Mouse (Mus musculus): ENCODE measurements around the gene Scamp4. TPM values are rescaled to one million over a fixed set of nuclear protein-coding genes. Genes with fewer than 3 reads are reported as not detected.

Scamp4 gene
- polyA plus RNA-seq (2014; fragmentation: Nextera tagmentation; extraction: Ambion mirVana): 88.5 and 103 TPM in 2 replicates

GRCm38 (mm10) chr10:80602698-80603325, at the start of gene Scamp4, which contains the start of gene Adat3:
Gene Scamp4, plus strand, starts transcription at chr10:80602872.
Gene Adat3, plus strand, starts transcription at chr10:80602880.
- H3K4me3 ChIP-seq (ENCODE audit: low read length): peak within 1 kb of the TSS; percentile 50
- WGBS: under 1% methylated on average over 54 of the region's 54 CpGs
- peaks cover 11% of the 10 kb centered on the region for H3K4me1 ChIP-seq (ENCODE audit: control insufficient read depth, insufficient read depth, low read length)
- no peaks in the 10 kb centered on the region for H3K27me3 ChIP-seq (ENCODE audit: control insufficient read depth, insufficient read depth, low read length)
- H3K4me2 ChIP-seq (replicated peaks; ENCODE audit: low read depth, low read length): peak within 1 kb of the TSS; percentile 62
- peak within 1 kb of the TSS; percentile 48; the same call in 1 of the 2 replicates for H3K27ac ChIP-seq (ENCODE audit: low read depth, low read length)
- H3K36me3 ChIP-seq (ENCODE audit: control insufficient read depth, insufficient read depth, low read length): peaks cover 14% of the 10 kb centered on the region
- peak; percentile 94 for ATAC-seq (ENCODE audit: low FRiP score, low TSS enrichment)
- no peaks in the 10 kb centered on the region for H3K9me3 ChIP-seq (ENCODE audit: control insufficient read depth, low read length)
- peak within 1 kb of the TSS; percentile 66 for H3K9ac ChIP-seq (ENCODE audit: low read depth, low read length)

- H3K36me3 ChIP-seq (ENCODE audit: control insufficient read depth, insufficient read depth, low read length): peaks cover 20% of the 10 kb centered on the region
- ATAC-seq (ENCODE audit: low FRiP score, low TSS enrichment): no peak
- no peak overlapping the region for H3K9ac ChIP-seq (ENCODE audit: low read depth, low read length)
- no peak overlapping the region for H3K4me3 ChIP-seq (ENCODE audit: low read length)
- H3K27me3 ChIP-seq (ENCODE audit: control insufficient read depth, insufficient read depth, low read length): no peaks in the 10 kb centered on the region
- H3K27ac ChIP-seq (ENCODE audit: low read depth, low read length): no peak overlapping the region
- H3K9me3 ChIP-seq (ENCODE audit: control insufficient read depth, low read length): no peaks in the 10 kb centered on the region
- H3K4me2 ChIP-seq (replicated peaks; ENCODE audit: low read depth, low read length): no peak overlapping the region
- 0 out of 2 replicates have a peak, but pooled peaks cover 5% of the 10 kb centered on the region for H3K4me1 ChIP-seq (ENCODE audit: control insufficient read depth, insufficient read depth, low read length)
- WGBS: 89% methylated on average over 8 of the region's 8 CpGs
These were observed 49.1 kb upstream of the Scamp4 start for GRCm38 (mm10) chr10:80553575-80553974.

GRCm38 (mm10) chr10:80553997-80554396, 48.7 kb upstream of the Scamp4 start:
- H3K9me3 ChIP-seq (ENCODE audit: control insufficient read depth, low read length): no peaks in the 10 kb centered on the region
- H3K4me3 ChIP-seq (ENCODE audit: low read length): no peak overlapping the region
- ATAC-seq (ENCODE audit: low FRiP score, low TSS enrichment): no peak
- H3K36me3 ChIP-seq (ENCODE audit: control insufficient read depth, insufficient read depth, low read length): peaks cover 19% of the 10 kb centered on the region
- 78% methylated on average over 6 of the region's 6 CpGs for WGBS
- H3K27me3 ChIP-seq (ENCODE audit: control insufficient read depth, insufficient read depth, low read length): no peaks in the 10 kb centered on the region
- H3K27ac ChIP-seq (ENCODE audit: low read depth, low read length): no peak overlapping the region
- no peak overlapping the region for H3K9ac ChIP-seq (ENCODE audit: low read depth, low read length)
- H3K4me2 ChIP-seq (replicated peaks; ENCODE audit: low read depth, low read length): no peak overlapping the region
- H3K4me1 ChIP-seq (ENCODE audit: control insufficient read depth, insufficient read depth, low read length): 0 out of 2 replicates have a peak, but pooled peaks cover 5% of the 10 kb centered on the region

DNA sequence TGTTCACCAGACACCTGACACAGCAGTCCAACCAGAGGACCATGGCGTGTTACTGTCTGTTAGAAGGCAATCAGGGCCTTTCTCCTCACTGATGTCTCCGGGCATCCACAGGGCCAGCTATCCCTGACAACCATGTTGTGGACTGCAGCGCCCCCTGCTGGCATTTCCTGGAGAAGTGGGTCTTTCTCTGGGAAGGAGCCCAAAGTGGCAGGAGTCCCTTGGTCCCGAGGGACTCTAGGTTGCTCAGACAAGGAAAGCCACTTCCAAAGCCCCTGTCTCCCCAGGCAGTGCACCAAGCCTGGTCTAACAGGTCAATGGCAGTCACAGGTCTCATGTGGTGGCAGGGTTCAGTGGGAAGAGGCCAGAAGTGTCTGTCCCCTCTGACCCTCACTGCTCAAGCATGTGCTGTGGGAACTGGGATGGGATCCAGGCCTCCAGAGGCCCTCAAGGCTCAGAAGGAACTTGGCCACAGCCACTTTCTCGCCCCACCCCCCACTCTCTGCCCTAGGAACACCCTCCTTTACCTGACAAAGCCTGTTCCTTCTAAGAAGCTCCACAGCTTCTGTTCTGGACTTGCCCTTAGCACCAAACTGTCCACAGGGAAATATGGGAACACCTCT, 45.2 kb upstream of the Scamp4 start:
- no peak overlapping the region for H3K9ac ChIP-seq (ENCODE audit: low read depth, low read length)
- no peaks in the 10 kb centered on the region for H3K27me3 ChIP-seq (ENCODE audit: control insufficient read depth, insufficient read depth, low read length)
- no peak overlapping the region for H3K27ac ChIP-seq (ENCODE audit: low read depth, low read length)
- 45% methylated on average over 5 of the region's 5 CpGs for WGBS
- no peak overlapping the region for H3K4me2 ChIP-seq (replicated peaks; ENCODE audit: low read depth, low read length)
- no peak overlapping the region for H3K4me3 ChIP-seq (ENCODE audit: low read length)
- no peaks in the 10 kb centered on the region for H3K9me3 ChIP-seq (ENCODE audit: control insufficient read depth, low read length)
- peaks cover 17% of the 10 kb centered on the region for H3K4me1 ChIP-seq (ENCODE audit: control insufficient read depth, insufficient read depth, low read length)
- no peaks in the 10 kb centered on the region for H3K36me3 ChIP-seq (ENCODE audit: control insufficient read depth, insufficient read depth, low read length)
- no peak for ATAC-seq (ENCODE audit: low FRiP score, low TSS enrichment)

GRCm38 (mm10) chr10:80559431-80559830, 43.2 kb upstream of the Scamp4 start:
- H3K27ac ChIP-seq (ENCODE audit: low read depth, low read length): no peak overlapping the region
- no peak overlapping the region for H3K9ac ChIP-seq (ENCODE audit: low read depth, low read length)
- no peaks in the 10 kb centered on the region for H3K9me3 ChIP-seq (ENCODE audit: control insufficient read depth, low read length)
- H3K4me2 ChIP-seq (replicated peaks; ENCODE audit: low read depth, low read length): no peak overlapping the region
- H3K4me1 ChIP-seq (ENCODE audit: control insufficient read depth, insufficient read depth, low read length): peaks cover 20% of the 10 kb centered on the region
- no peaks in the 10 kb centered on the region for H3K36me3 ChIP-seq (ENCODE audit: control insufficient read depth, insufficient read depth, low read length)
- no peak overlapping the region for H3K4me3 ChIP-seq (ENCODE audit: low read length)
- ATAC-seq (ENCODE audit: low FRiP score, low TSS enrichment): no peak
- WGBS: 93% methylated on average over 7 of the region's 7 CpGs
- no peaks in the 10 kb centered on the region for H3K27me3 ChIP-seq (ENCODE audit: control insufficient read depth, insufficient read depth, low read length)

DNA sequence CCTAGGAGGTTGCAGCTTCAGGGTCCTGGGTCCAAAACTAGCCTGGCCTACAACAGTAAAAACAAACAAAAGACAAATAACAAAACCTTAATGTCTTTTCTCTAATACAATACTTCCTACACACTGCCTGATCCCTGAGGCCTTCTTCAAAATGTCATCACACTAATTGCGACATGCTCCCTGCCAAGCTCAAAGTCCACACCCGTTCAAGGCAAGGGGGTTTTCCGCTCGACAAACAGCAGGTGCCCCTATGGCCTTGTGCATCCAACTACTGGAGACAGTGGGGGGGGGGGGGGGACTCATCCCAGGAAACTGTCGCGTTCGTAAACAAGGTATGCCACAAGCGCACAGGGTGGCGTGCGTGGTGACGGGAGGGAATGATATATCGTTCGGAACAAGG, 42.1 kb upstream of the Scamp4 start:
- ATAC-seq (ENCODE audit: low FRiP score, low TSS enrichment): no peak
- Histone ChIP-seq H3K4me2 (replicated peaks; ENCODE audit: low read depth, low read length) (peak overlapping the region; percentile 53), H3K4me3 (ENCODE audit: low read length) (peak overlapping the region; percentile 88), H3K27me3 (ENCODE audit: control insufficient read depth, insufficient read depth, low read length) (no peaks in the 10 kb centered on the region), H3K27ac (ENCODE audit: low read depth, low read length) (no peak overlapping the region; the same call in 1 of the 2 replicates), H3K9ac (ENCODE audit: low read depth, low read length) (peak overlapping the region; percentile 91), H3K36me3 (ENCODE audit: control insufficient read depth, insufficient read depth, low read length) (no peaks in the 10 kb centered on the region), H3K4me1 (ENCODE audit: control insufficient read depth, insufficient read depth, low read length) (peaks cover 20% of the 10 kb centered on the region), H3K9me3 (ENCODE audit: control insufficient read depth, low read length) (no peaks in the 10 kb centered on the region)
- under 1% methylated on average over 13 of the region's 13 CpGs for WGBS

DNA sequence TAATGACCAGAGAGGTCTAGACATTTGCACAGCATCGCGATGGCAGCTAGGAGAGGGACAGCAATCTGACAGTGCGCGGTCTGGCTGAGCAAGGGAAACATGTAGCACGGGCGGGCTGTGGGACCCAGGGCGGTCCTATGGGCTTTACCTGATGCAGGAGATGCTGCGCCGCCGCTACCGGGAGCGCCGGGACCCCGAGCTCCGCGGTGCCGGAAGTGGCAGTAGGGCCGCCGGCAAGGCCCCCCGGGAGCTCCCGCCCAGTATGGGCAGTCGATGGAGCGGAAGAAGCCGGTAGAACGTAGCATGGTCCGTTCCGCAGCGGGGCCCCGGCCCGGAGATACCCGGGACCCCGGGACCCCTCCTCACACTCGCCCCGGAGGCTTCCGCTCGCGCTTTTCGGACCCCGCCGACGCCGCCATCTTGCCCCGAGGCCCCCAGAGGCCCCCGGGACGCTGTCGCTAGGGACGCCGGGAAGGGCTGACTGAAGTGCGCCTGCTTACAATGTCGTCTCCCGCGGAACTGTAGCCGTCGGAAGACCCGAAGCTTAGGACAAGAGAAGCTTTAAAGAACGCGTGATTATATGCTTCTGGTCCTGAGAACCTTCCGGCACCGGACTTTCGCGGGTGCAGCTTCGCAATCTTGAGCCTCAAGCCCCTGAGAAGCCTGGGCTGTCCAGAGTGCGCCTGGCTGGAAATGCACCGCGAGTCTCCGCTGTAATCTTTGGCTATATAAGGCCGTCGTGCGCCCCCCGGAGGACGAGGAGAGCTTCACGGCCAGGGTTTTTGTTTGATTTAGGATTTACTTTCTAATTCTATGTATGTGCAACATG, 41.3 kb upstream of the Scamp4 start, which contains the start of gene Rexo1:
TSS of gene Rexo1 (minus strand) at position 445 of the 829 bp plus-strand sequence.
- peak; percentile 83 for ATAC-seq (ENCODE audit: low FRiP score, low TSS enrichment)
- Histone ChIP-seq H3K27ac (ENCODE audit: low read depth, low read length) (peak within 1 kb of the TSS; percentile 78), H3K4me3 (ENCODE audit: low read length) (peak within 1 kb of the TSS; percentile 88), H3K9me3 (ENCODE audit: control insufficient read depth, low read length) (no peaks in the 10 kb centered on the region), H3K4me1 (ENCODE audit: control insufficient read depth, insufficient read depth, low read length) (peaks cover 20% of the 10 kb centered on the region), H3K27me3 (ENCODE audit: control insufficient read depth, insufficient read depth, low read length) (no peaks in the 10 kb centered on the region), H3K36me3 (ENCODE audit: control insufficient read depth, insufficient read depth, low read length) (no peaks in the 10 kb centered on the region), H3K9ac (ENCODE audit: low read depth, low read length) (peak within 1 kb of the TSS; percentile 91), H3K4me2 (replicated peaks; ENCODE audit: low read depth, low read length) (peak within 1 kb of the TSS; percentile 53)
- WGBS: under 1% methylated on average over 66 of the region's 72 CpGs

GRCm38 (mm10) chr10:80566375-80567092, 36.1 kb upstream of the Scamp4 start:
- H3K4me2 ChIP-seq (replicated peaks; ENCODE audit: low read depth, low read length): no peak overlapping the region
- no peak overlapping the region for H3K27ac ChIP-seq (ENCODE audit: low read depth, low read length)
- peaks cover 31% of the 10 kb centered on the region for H3K4me1 ChIP-seq (ENCODE audit: control insufficient read depth, insufficient read depth, low read length)
- H3K4me3 ChIP-seq (ENCODE audit: low read length): no peak overlapping the region
- no peak overlapping the region for H3K9ac ChIP-seq (ENCODE audit: low read depth, low read length)
- H3K36me3 ChIP-seq (ENCODE audit: control insufficient read depth, insufficient read depth, low read length): peaks cover 14% of the 10 kb centered on the region; the same call in 1 of the 2 replicates
- no peaks in the 10 kb centered on the region for H3K27me3 ChIP-seq (ENCODE audit: control insufficient read depth, insufficient read depth, low read length)
- peak; percentile 21; the same call in 1 of the 2 replicates for ATAC-seq (ENCODE audit: low FRiP score, low TSS enrichment)
- H3K9me3 ChIP-seq (ENCODE audit: control insufficient read depth, low read length): no peaks in the 10 kb centered on the region
- 26% methylated on average over 17 of the region's 17 CpGs for WGBS

Measured in kidney, embryonic 14.5 days (tissue).